Mouse (Mus musculus) ES-Bruce4 (cell line): ENCODE measurements at regions not wholly inside any gene's neighbourhood (a gene's known extent, or its start where the extent isn't known, plus 50 kb on each side); places are given as distances from the start of the nearest gene placed in this dataset.

Source experiments
- CTCF ChIP-seq: IDR thresholded peaks from one replicate; pipeline ENCODE4 v1.8.1; 2011; ENCODE audit warnings: low read depth, low read length
- EP300 ChIP-seq: IDR thresholded peaks from 2 replicates; pipeline ENCODE4 v1.6.1; 2011; ENCODE audit warnings: low read depth, low read length; ENCODE audit not compliant: insufficient read depth
- POLR2A ChIP-seq: IDR thresholded peaks from one replicate; pipeline ENCODE4 v1.8.1; 2011; ENCODE audit warnings: low read length; ENCODE audit not compliant: insufficient read depth

DNA sequence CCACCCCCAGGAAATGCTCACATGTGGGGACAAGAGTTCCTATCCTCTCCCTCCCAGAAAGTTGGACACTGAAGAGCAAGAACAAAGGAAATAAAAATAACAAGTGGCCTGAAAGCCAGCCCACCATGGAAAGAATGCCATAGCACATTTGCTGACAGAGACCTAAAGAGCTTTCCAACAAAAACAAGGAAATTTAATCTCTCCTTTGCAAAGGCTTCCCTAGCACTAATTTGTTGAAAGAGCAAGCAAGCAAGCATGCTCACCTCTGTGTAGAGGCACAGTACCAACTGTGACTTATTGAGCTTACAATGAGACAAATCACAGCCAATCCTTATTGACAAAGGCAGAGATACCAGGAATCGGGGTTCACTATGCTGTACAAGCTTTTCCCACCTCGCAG is 100.9 kb upstream of the 4930412O13Rik start:
- TF ChIP-seq CTCF = no peak
- TF ChIP-seq POLR2A = no peak
- TF ChIP-seq EP300 = no peak
